Mouse (Mus musculus): ENCODE measurements around the gene Odf2l.

Gene Odf2l

GRCm38 (mm10) chr3:145118254-145119001 is at the start of gene Odf2l:
TSS of gene Odf2l (plus strand) at chr3:145118588.
- DNase-seq: peak; percentile 98

DNA sequence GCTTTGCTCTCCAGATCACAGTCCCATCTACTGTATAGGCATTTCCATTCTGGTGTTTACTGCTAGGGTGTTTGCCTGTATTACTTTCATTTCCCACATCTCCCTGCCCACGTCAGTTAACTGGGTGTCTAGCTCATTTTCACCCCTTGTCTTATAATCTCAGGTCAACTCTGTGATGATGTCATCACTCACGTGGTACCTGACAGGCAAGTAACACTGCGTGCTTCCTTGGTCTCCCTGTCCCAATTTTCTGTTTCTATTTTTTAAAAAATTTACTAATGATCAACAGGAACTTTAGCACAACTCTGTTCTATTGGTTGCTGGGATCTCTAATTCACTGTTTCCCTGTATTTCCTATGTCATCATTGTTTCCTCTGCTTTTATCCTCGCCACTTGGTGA is 49.4 kb upstream of the Odf2l start:
- no peak for DNase-seq

DNA sequence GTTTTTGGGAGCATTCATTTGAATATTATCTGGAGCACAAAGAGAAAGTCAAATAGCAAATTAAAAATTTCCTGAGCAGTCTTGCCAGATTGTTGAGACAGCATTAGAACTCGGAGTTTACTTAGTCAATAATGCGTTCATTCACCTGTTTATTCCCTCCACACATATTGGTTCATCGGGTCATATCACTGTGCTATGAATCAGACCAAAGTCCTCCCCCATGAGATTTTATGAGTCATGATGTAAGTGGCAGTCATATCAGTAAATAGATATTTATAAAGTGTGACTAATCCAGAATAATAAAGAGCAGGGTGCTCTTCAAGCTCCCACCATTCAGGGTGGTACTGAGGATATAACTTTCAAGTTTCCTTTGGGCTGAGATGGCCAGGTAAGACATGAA is 46.0 kb upstream of the Odf2l start:
- DNase-seq: no peak

DNA sequence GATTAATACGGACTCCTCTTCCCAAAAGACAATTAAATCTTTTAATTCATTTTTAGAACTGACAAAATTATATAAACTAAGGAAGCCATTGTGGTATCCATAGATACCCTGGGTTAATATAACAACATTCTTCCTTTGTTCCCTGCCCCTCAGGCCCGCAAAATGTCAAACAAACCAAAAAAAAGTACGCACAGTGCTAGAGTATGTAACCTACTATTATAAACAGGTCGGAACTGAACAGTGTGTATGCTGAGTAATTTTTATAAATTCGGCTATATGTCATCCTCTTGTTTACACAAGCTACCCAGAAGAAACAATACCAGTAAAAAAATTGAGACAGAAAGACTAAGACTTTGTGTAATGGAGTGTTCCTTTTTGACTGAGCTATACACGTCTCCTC is 40.0 kb upstream of the Odf2l start:
- DNase-seq: no peak

DNA sequence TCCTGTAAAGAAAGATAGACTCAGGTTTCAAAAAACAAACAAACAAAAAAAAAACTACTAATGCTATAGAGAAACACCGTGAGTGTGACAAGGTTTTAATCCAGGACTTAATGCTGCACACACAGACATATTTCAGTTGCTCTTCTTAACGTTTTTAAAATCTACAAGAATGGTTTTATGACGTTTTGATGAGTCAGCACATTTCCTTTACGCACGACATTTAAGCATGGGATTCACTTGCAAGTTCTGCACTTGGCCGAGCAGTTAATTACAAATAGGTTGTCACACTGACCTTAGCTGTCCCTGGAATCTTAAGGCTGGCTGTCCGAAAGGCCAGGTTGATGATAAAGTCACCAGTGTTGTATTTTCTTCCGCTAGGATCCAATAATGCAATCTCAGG is 37.5 kb upstream of the Odf2l start:
- DNase-seq: no peak

DNA sequence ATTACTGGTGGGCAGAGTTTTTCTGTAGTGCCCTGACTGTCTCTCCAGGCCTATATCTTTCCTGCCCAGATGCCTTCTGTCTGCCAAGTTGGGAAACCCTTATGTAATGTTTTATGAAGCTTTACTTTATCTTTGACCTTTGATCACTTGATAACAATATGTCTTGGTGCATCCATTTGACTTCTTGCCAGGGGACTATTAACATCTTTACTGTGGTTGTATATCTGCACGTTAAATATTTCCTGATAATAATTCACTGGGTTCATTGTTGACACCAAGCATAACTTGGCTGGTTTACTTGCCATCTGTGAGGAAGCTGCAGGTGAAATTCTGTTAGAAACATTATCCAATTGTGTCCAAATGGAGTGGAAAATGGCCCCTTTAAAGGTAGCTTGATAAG is 35.3 kb upstream of the Odf2l start:
- no peak for DNase-seq

GRCm38 (mm10) chr3:145086180-145086579 is 32.2 kb upstream of the Odf2l start:
- DNase-seq: no peak

GRCm38 (mm10) chr3:145087857-145088598 is 30.4 kb upstream of the Odf2l start:
- no peak for DNase-seq

DNA sequence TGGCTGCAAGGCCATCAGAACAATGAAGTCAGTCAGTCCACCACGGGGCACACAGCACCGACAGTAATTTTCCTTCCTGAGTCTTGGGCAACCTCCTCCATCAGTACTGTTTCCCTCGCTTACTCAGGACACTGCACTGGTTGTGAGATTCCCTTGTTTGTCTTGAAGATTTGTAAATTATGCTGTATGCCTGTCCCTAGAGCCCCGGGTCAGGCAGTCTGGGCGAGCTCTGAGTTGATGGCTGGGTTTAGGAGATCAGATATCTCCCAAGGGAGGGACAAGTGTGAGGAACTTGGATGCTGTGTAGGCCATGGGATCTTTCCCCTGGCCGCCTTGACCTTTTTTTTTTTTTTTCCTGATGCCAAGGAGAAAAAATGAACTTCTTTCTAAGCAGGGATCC is 19.1 kb upstream of the Odf2l start, which contains the start of gene Clca2:
Gene Clca2, minus strand, starts transcription at position 153 of the 400 bp plus-strand sequence.
- DNase-seq: no peak

GRCm38 (mm10) chr3:145101891-145102555 is 16.4 kb upstream of the Odf2l start:
- peak; percentile 36 for DNase-seq

GRCm38 (mm10) chr3:145103321-145103720 is 15.1 kb upstream of the Odf2l start:
- DNase-seq: no peak

GRCm38 (mm10) chr3:145103770-145104169 is 14.6 kb upstream of the Odf2l start:
- no peak for DNase-seq

GRCm38 (mm10) chr3:145105076-145105772 is 13.2 kb upstream of the Odf2l start:
- no peak for DNase-seq

GRCm38 (mm10) chr3:145105773-145106504 is 12.4 kb upstream of the Odf2l start:
- no peak for DNase-seq

DNA sequence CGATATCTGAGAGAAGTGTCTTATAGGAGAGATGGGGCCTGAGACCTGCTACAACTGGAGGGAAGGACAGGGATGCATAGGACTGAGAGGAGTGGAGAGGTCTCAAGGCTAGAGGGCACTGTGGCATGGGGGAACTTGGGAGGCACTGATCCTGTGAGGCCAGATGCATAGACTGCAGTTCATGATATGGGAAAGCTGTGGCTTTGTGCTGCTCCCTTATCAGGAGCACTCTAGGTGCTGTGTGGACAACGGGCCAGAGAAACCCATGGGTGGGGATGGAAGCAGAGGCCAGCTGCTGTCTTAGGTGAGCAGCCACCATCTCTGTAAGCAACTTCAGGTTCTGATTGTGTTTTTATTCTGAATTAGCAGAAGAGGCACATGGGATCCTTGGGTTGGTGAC is 3.2 kb upstream of the Odf2l start:
- no peak for DNase-seq

DNA sequence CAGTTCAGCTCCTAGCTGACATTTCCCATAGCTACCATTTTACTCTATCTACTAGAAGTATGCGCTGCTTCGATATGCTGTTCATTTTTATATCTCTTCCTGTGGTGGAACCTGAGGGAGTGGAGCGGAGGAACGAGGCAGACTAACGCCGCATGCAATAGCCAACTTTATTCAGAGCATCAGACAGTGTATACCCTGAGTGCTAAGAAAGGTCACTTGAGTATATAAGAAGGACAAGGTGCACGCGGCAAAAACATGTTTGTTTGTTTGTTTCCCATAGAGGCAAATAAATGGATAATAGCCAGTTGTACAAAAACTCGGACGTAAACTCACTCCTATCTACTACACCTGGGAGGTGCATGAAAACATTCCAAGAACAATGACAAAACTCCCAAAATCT is 751 bp upstream of the Odf2l start:
- DNase-seq: no peak

DNA sequence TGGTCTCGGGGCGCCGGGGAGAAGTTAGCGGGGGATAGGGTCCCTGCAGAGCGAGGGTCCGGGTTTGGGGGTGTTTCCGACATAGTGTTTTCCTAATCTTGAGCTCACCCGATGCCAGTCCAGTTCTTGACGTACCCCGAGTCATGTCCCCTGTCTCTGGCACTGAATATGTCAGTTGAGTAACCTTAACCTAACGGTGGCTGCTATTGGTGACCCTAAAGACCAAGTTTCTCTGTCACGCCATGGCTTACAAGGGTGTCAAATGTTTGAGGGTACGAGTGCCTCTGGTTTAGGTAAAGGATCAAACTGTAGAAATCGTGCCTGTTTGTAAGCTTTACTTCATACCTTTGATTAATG is 592 bp downstream of the Odf2l start:
- no peak for DNase-seq

DNA sequence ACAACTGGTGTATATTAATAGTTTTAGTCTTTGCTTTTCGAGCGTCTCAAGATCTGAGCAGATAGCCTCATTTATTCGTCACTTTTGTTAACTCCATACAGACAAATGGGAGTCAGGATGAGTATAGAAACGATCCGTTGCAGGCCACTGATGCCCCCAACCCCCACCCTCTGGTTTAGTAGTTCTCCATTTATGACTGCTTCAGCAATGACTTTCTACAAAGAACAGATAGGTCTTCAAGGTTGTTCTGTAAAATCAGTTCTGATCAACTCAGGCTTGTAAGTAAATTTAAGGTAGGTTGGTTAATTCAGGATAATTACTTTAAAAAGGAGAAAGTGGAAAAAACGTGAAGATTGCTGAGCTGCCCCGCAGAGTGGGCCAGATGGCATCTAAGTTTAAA is 1.0 kb downstream of the Odf2l start:
- no peak for DNase-seq

- DNase-seq: no peak
These were observed 8.2 kb downstream of the Odf2l start for GRCm38 (mm10) chr3:145126618-145127017.

DNA sequence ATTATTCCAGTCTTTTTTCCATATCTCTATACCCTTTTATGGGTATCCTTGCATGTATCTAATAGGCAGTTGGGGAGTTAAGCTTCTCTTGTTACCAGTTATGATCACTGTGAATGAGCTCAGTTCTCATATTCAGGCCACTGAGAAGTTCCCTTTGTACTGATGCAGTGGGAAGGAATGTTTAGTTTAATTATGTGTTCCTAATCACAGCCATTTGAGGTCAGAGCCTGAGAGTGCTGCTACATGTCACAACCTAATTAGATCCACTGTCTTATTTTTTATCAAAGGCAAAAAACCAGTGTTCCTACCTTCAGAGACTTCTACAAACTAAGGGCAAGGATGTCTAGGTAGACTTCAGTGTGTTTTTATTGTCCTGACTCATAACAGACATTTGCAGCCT is 11.0 kb downstream of the Odf2l start:
- DNase-seq: no peak

GRCm38 (mm10) chr3:145131210-145131868 is 13.0 kb downstream of the Odf2l start:
- DNase-seq: peak; percentile 42

DNA sequence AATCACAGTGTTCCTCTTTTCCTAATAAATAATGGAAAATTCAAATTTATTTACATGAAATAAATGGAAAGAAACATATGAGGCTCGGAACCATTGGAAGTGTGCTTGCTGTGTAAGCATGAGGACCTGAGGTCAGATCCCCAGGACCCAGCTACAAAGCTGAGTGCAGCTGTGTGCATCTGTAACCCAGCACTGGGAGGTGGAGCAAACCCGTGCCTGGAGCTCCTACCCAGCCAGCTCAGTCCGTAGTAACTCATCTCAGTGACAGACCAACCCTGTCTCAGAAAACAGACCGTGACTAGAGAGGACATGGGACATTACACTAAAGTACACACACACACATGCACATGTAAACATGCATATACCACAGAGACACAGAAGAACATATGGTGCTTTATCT is 21.8 kb downstream of the Odf2l start:
- no peak for DNase-seq
